Mouse (Mus musculus): ENCODE measurements at regions not wholly inside any gene's neighbourhood (a gene's known extent, or its start where the extent isn't known, plus 50 kb on each side); places are given as distances from the start of the nearest gene placed in this dataset.

DNA sequence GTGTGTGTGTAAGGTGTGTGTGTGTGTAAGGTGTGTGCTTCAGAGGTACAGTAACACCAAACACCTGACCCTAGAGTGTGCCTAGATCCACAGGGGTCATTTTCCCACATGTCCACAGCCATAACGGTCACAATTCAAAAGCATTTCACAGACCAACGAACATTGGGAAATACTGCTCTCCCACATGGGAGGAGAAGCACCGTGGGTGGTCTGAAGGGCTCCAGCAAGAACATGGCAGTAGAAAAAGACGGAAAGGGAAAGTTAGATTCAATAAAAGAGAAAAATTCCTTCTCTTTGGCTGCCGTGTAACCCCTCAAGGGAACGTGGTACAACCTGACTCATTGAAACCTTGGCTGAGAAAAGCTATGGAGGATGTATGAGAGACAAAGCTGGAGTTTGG lies 169.1 kb downstream of the Cdc5l start:
- TF ChIP-seq POLR2A (IDR thresholded peaks at IDR 0.05; ENCODE audit: borderline replicate concordance, control insufficient read depth, low read depth, low read length), result no peak
- TF ChIP-seq CTCF (IDR thresholded peaks at IDR 0.05; ENCODE audit: control insufficient read depth, insufficient read depth, low read length), result no peak
- H3K4me1 ChIP-seq (ENCODE audit: control insufficient read depth, insufficient read depth, low read length), result no peaks in the 10 kb centered on the region; the same call in 1 of the 2 replicates
- no peak overlapping the region for H3K27ac ChIP-seq (ENCODE audit: control insufficient read depth, insufficient read depth, low read depth, low read length, poor library complexity)
- no peak overlapping the region for H3K4me3 ChIP-seq (replicated peaks; ENCODE audit: control insufficient read depth, low read depth, low read length)
- WGBS, result 71% methylated on average over 6 of the region's 6 CpGs

GRCm38 (mm10) chr17:45260421-45260820 lies 173.1 kb downstream of the Cdc5l start:
- TF ChIP-seq CTCF (IDR thresholded peaks at IDR 0.05; ENCODE audit: control insufficient read depth, insufficient read depth, low read length), result no peak
- TF ChIP-seq POLR2A (IDR thresholded peaks at IDR 0.05; ENCODE audit: borderline replicate concordance, control insufficient read depth, low read depth, low read length), result no peak
- Histone ChIP-seq H3K4me3 (replicated peaks; ENCODE audit: control insufficient read depth, low read depth, low read length) (no peak overlapping the region), H3K4me1 (ENCODE audit: control insufficient read depth, insufficient read depth, low read length) (no peaks in the 10 kb centered on the region; the same call in 1 of the 2 replicates), H3K27ac (ENCODE audit: control insufficient read depth, insufficient read depth, low read depth, low read length, poor library complexity) (no peak overlapping the region)
- 74% methylated on average over 10 of the region's 10 CpGs for WGBS

DNA sequence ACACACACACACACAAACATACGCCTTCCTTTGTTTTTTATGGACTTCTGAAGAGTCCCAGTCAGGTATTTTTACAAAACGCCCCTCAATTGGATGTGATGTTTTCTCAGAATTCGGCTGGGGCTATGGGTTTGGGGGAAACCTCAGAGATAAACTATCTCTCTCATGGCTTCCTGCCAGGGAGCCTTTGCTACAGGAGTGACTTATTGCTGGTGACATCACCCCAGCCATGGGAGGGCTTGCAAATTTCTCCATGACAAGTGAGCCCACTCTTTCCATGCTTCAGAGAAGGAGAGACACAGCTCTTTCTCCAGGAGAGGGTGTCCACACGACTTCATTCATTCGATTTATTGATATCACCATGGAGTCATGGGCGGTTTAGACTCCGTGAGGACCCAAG lies 175.5 kb downstream of the Cdc5l start:
- TF ChIP-seq CTCF (IDR thresholded peaks at IDR 0.05; ENCODE audit: control insufficient read depth, insufficient read depth, low read length), result no peak
- no peak for TF ChIP-seq POLR2A (IDR thresholded peaks at IDR 0.05; ENCODE audit: borderline replicate concordance, control insufficient read depth, low read depth, low read length)
- 63% methylated on average over 7 of the region's 7 CpGs for WGBS
- Histone ChIP-seq H3K4me1 (ENCODE audit: control insufficient read depth, insufficient read depth, low read length) (no peaks in the 10 kb centered on the region), H3K4me3 (replicated peaks; ENCODE audit: control insufficient read depth, low read depth, low read length) (no peak overlapping the region), H3K27ac (ENCODE audit: control insufficient read depth, insufficient read depth, low read depth, low read length, poor library complexity) (no peak overlapping the region)

DNA sequence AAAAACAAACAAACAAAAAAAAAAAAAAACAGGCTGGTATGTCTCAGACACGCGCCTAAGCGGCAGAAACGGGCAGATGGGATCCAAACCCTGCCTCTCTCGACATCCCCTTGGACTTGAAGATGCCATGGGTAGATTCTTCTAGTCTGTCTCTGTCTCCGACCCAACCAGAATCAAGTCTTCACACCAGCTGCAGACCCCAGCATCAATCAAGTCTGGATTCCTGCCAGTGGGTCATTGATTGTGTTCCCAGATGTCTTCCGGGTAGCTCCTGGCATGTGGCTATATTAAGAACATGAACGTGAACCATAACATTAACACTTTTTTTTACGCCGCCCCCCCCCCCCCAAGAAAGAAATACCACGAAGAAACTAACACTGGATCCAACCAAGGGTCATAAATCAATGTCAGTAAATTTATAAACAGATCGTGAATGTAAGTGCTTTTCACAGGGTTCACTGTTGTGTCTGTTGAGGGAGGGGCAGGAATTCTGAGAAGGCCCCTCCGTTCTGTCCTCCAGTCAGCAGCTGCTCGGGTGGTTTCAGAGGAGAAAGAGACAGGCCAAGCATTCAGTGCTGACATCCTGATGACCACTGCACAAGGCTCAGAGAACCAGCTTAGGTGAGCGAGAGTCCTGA lies 180.8 kb downstream of the Cdc5l start:
- WGBS, result 71% methylated on average over 15 of the region's 15 CpGs
- H3K27ac ChIP-seq (ENCODE audit: control insufficient read depth, insufficient read depth, low read depth, low read length, poor library complexity), result no peak overlapping the region

DNA sequence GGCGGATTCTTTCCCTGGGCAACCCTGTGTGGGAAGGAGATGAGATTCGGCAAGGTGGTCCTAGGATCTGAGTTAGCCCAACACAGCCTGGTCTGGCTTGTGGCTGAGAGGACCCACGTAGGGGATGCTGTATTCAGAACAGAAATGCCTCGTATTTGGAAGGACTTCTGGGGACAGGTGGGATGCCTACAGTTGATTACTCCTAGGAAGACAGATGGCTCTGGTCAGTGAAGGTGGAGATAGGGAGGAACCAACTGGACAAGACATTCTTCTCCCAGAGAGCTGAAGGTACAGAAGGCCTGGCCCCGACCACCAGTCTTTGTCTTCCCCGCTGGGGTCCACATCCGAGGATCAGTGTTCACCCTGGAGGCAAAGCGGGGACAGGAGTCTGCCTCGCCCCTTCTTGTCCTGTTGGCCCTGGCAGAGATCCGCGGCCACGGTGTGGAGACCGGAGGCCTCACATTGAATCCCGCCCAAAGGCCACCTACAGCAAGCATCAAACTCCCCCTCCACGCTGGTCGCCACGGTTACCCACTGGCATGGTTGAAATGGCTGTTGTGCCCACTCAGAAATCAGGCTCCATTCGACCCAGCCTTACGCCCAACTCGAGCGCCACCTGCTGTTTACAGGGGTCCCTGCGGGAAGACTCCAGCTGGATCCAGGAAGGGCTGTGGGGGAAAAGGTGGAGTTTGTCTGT lies 182.4 kb downstream of the Cdc5l start:
- Histone ChIP-seq H3K4me3 (replicated peaks; ENCODE audit: control insufficient read depth, low read depth, low read length) (no peak overlapping the region), H3K27ac (ENCODE audit: control insufficient read depth, insufficient read depth, low read depth, low read length, poor library complexity) (no peak overlapping the region), H3K4me1 (ENCODE audit: control insufficient read depth, insufficient read depth, low read length) (no peaks in the 10 kb centered on the region)
- WGBS, result 36% methylated on average over 22 of the region's 22 CpGs
- TF ChIP-seq CTCF (IDR thresholded peaks at IDR 0.05; ENCODE audit: control insufficient read depth, insufficient read depth, low read length) (peak; percentile 69), POLR2A (IDR thresholded peaks at IDR 0.05; ENCODE audit: borderline replicate concordance, control insufficient read depth, low read depth, low read length) (no peak)

More for the DNA sequence above, 180.8 kb downstream of the Cdc5l start:
- Histone ChIP-seq H3K4me3 (replicated peaks; ENCODE audit: control insufficient read depth, low read depth, low read length) (no peak overlapping the region), H3K4me1 (ENCODE audit: control insufficient read depth, insufficient read depth, low read length) (no peaks in the 10 kb centered on the region)
- no peak for TF ChIP-seq POLR2A (IDR thresholded peaks at IDR 0.05; ENCODE audit: borderline replicate concordance, control insufficient read depth, low read depth, low read length)
- TF ChIP-seq CTCF (IDR thresholded peaks at IDR 0.05; ENCODE audit: control insufficient read depth, insufficient read depth, low read length), result no peak

DNA sequence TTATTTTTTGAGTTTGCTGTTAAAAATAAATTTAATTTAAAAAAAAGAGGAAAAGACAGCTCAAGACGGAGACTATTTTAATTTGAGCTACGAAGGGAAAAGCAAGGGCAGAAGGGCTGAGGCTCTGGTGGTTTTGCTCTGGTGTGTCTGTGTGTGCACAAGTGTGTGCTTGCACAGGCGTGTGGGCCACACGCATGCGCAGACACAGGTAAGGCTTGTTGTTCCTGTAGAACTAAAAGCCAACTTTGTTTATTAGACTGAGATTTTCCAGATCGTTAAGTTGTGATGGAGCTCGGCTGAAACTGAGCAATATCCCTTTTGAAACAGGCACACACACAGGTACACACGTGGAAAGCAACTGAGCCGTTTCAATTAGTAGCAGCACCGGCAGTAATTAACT lies 183.1 kb downstream of the Cdc5l start:
- no peak overlapping the region for H3K27ac ChIP-seq (ENCODE audit: control insufficient read depth, insufficient read depth, low read depth, low read length, poor library complexity)
- H3K4me3 ChIP-seq (replicated peaks; ENCODE audit: control insufficient read depth, low read depth, low read length), result no peak overlapping the region
- no peaks in the 10 kb centered on the region for H3K4me1 ChIP-seq (ENCODE audit: control insufficient read depth, insufficient read depth, low read length)
- TF ChIP-seq POLR2A (IDR thresholded peaks at IDR 0.05; ENCODE audit: borderline replicate concordance, control insufficient read depth, low read depth, low read length) (no peak), CTCF (IDR thresholded peaks at IDR 0.05; ENCODE audit: control insufficient read depth, insufficient read depth, low read length) (no peak)
- 73% methylated on average over 10 of the region's 10 CpGs for WGBS

DNA sequence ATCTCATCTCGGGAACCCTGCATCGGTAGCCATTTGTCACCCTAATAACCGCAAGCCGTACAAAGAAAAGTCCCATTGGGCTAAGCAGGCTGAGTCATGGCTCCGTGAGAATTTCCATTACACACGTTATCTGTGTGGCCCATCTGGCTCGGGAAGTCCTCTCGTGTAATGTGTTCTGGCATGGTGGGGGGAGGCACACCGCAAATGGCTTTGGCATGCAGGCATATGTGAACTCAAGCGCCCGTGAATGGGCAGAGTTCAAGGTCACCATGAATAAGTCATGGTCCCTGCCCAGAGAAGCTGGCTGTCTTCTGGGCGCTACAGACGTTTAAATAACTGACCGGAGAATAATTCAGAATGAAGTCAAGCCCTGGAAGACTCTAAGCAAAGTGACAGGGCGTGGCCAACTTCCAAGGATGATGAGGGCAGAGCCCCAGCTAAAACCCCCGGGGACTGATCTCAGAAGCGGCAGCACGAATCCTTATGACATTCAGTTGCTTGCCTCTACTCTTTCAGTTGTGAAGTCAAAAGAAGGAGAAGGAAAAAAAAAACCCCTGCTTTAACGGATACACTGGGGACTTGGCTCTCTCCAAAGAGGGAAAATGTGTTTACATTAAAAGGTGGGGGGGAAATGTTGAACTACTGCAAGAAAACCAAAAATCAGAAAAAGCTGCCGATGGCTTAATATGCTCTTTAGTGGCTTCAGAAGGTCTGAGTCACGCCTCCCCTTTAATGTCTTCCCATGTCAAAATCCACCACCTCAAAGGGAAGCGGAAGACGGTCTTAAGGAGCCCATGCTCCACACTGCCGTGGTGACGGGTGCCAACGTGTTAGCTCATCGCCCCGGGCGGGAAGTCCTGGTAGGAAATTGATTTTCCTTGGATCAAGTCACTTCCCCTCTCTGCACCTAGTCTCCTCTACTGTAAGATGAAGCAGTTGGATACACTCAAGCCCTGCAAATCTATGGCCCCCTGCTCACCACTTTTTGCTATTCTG lies 186.1 kb downstream of the Cdc5l start:
- 73% methylated on average over 29 of the region's 29 CpGs for WGBS
- Histone ChIP-seq H3K4me3 (replicated peaks; ENCODE audit: control insufficient read depth, low read depth, low read length) (no peak overlapping the region), H3K27ac (ENCODE audit: control insufficient read depth, insufficient read depth, low read depth, low read length, poor library complexity) (no peak overlapping the region), H3K4me1 (ENCODE audit: control insufficient read depth, insufficient read depth, low read length) (no peaks in the 10 kb centered on the region)
- TF ChIP-seq POLR2A (IDR thresholded peaks at IDR 0.05; ENCODE audit: borderline replicate concordance, control insufficient read depth, low read depth, low read length), result no peak
- no peak for TF ChIP-seq CTCF (IDR thresholded peaks at IDR 0.05; ENCODE audit: control insufficient read depth, insufficient read depth, low read length)

DNA sequence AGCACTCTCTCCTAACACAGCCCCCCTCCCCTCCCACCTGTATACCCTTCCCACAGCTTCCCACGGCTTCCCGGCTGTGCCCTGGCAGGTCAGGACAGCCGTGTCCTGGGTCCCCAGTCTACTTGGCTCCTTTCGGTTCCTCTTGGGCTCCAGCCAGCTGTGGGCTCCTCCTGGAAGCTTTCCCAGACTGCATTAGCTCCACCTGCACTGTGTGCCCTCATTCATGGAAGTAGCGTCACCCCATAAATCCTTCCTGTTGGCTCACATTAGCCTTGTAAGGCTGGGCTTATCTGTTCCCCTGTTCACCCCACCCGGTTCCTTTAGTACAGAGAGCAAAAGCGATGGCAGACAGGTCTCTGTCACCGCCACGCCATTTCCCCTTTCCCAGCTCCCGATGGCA lies 188.7 kb downstream of the Cdc5l start:
- H3K4me1 ChIP-seq (ENCODE audit: control insufficient read depth, insufficient read depth, low read length), result no peaks in the 10 kb centered on the region
- WGBS, result 7% methylated on average over 10 of the region's 10 CpGs
- no peak overlapping the region for H3K27ac ChIP-seq (ENCODE audit: control insufficient read depth, insufficient read depth, low read depth, low read length, poor library complexity)
- TF ChIP-seq CTCF (IDR thresholded peaks at IDR 0.05; ENCODE audit: control insufficient read depth, insufficient read depth, low read length) (no peak), POLR2A (IDR thresholded peaks at IDR 0.05; ENCODE audit: borderline replicate concordance, control insufficient read depth, low read depth, low read length) (no peak)
- H3K4me3 ChIP-seq (replicated peaks; ENCODE audit: control insufficient read depth, low read depth, low read length), result no peak overlapping the region

All from bone marrow, adult 2 months (tissue).